Mouse (Mus musculus) lung, adult 2 months (tissue): ENCODE results near the gene Crbn. TPM values are rescaled to one million over a fixed set of nuclear protein-coding genes. Genes with fewer than 3 reads are reported as not detected.

Source experiments
- DNase-seq: peaks from one replicate; pipeline ENCODE4 v3.0.0; 2022
- H3K4me1 ChIP-seq: fragments of 200-500 bp; 2 replicates; pipeline ENCODE4 v1.6.1; 2011; ENCODE audit warnings: low read length; ENCODE audit not compliant: control insufficient read depth, insufficient read depth
- H3K4me3 ChIP-seq: fragments of 200-500 bp; replicated peaks from 2 replicates; pipeline ENCODE3; 2011; ENCODE audit warnings: low read depth, mild to moderate bottlenecking, control low read depth, low read length; ENCODE audit errors: extremely low read depth
- CTCF ChIP-seq: fragments of 200-500 bp; IDR thresholded peaks from 2 replicates; pipeline ENCODE4 v1.5.1; 2011; ENCODE audit warnings: mild to moderate bottlenecking, low read length, control low read depth; ENCODE audit not compliant: insufficient read depth
- POLR2A ChIP-seq: fragments of 200-500 bp; IDR thresholded peaks from 2 replicates; pipeline ENCODE4 v1.6.1; 2011; ENCODE audit warnings: low read depth, mild to moderate bottlenecking, control low read depth, low read length, borderline replicate concordance; ENCODE audit errors: extremely low read depth
- WGBS: fragments of 180-500 bp; shearing (Covaris S2); methylation state at CpG from one replicate; pipeline ENCODE4 v1.1.7; 2018; 5-methylcytosine and 5-hydroxymethylcytosine counted together
- polyA plus RNA-seq: library from polyadenylated mRNA; depleted of rRNA; stranded (reverse); fragments of >200 nt; gene quantifications from 2 replicates; pipeline ENCODE4 v1.2.3, GENCODE M21; 2012

Gene Crbn
- polyA plus RNA-seq, 1 experiment: 9.3 TPM

- peaks cover 7% of the 10 kb centered on the region; the same call in 1 of the 2 replicates for H3K4me1 ChIP-seq
- TF ChIP-seq CTCF (no peak), POLR2A (peak; percentile 85; the same call in 1 of the 2 replicates)
- peak within 1 kb of the TSS; percentile 95 for H3K4me3 ChIP-seq
- WGBS: 7% methylated on average over 35 of the region's 35 CpGs
- DNase-seq: peak; percentile 96
Measured at GRCm38 (mm10) chr6:106768640-106769289, 31.1 kb downstream of the Crbn start, which contains the start of gene Trnt1. Gene Trnt1, plus strand, starts transcription at chr6:106769120.

- DNase-seq: no peak
- TF ChIP-seq CTCF: no peak
- Histone ChIP-seq H3K4me3 (no peak overlapping the region), H3K4me1 (peaks cover 7% of the 10 kb centered on the region; the same call in 1 of the 2 replicates)
- 77% methylated on average over 4 of the region's 4 CpGs for WGBS
Measured at GRCm38 (mm10) chr6:106766774-106767173, 33.1 kb downstream of the Crbn start.

GRCm38 (mm10) chr6:106765892-106766291, 34.0 kb downstream of the Crbn start:
- no peak for TF ChIP-seq CTCF
- no peak for TF ChIP-seq POLR2A
- 70% methylated on average over 1 of the region's 1 CpGs for WGBS
- no peak for DNase-seq

GRCm38 (mm10) chr6:106761486-106761885, 38.4 kb downstream of the Crbn start:
- no peak for DNase-seq
- Histone ChIP-seq H3K4me3 (no peak overlapping the region), H3K4me1 (no peaks in the 10 kb centered on the region)
- no peak for TF ChIP-seq CTCF
- TF ChIP-seq POLR2A: no peak
- 70% methylated on average over 1 of the region's 1 CpGs for WGBS

More at GRCm38 (mm10) chr6:106765892-106766291, 34.0 kb downstream of the Crbn start:
- Histone ChIP-seq H3K4me1 (peaks cover 7% of the 10 kb centered on the region; the same call in 1 of the 2 replicates), H3K4me3 (no peak overlapping the region)

- no peak for TF ChIP-seq CTCF
- TF ChIP-seq POLR2A: no peak
- no peaks in the 10 kb centered on the region for H3K4me1 ChIP-seq
- WGBS: 64% methylated on average over 3 of the region's 3 CpGs
- DNase-seq: no peak
- H3K4me3 ChIP-seq: no peak overlapping the region
Measured at GRCm38 (mm10) chr6:106760473-106761218, 39.2 kb downstream of the Crbn start.

- no peaks in the 10 kb centered on the region for H3K4me1 ChIP-seq
- WGBS: 67% methylated on average over 3 of the region's 3 CpGs
- no peak for DNase-seq
- H3K4me3 ChIP-seq: no peak overlapping the region
- no peak for TF ChIP-seq CTCF
- TF ChIP-seq POLR2A: no peak
Measured at GRCm38 (mm10) chr6:106758299-106758698, 41.6 kb downstream of the Crbn start.

- no peak overlapping the region for H3K4me3 ChIP-seq
- WGBS: 71% methylated on average over 7 of the region's 7 CpGs
- TF ChIP-seq POLR2A: no peak
- no peak for TF ChIP-seq CTCF
- DNase-seq: no peak
- no peaks in the 10 kb centered on the region for H3K4me1 ChIP-seq
Measured at GRCm38 (mm10) chr6:106750291-106750690, 49.6 kb downstream of the Crbn start.

GRCm38 (mm10) chr6:106748887-106749388, 50.9 kb downstream of the Crbn start, which contains the start of gene Il5ra:
Gene Il5ra, minus strand, starts transcription at chr6:106749037.
- H3K4me1 ChIP-seq: no peaks in the 10 kb centered on the region
- no peak within 1 kb of the TSS for H3K4me3 ChIP-seq
- TF ChIP-seq POLR2A (no peak), CTCF (no peak)
- DNase-seq: no peak
- 33% methylated on average over 6 of the region's 6 CpGs for WGBS

GRCm38 (mm10) chr6:106747804-106748203, 52.1 kb downstream of the Crbn start:
- 73% methylated on average over 3 of the region's 3 CpGs for WGBS
- no peak for DNase-seq

GRCm38 (mm10) chr6:106747251-106747650, 52.6 kb downstream of the Crbn start:
- TF ChIP-seq CTCF: no peak
- no peak for TF ChIP-seq POLR2A
- 88% methylated on average over 5 of the region's 5 CpGs for WGBS
- Histone ChIP-seq H3K4me3 (no peak overlapping the region), H3K4me1 (no peaks in the 10 kb centered on the region)
- DNase-seq: no peak

More at GRCm38 (mm10) chr6:106747804-106748203, 52.1 kb downstream of the Crbn start:
- H3K4me3 ChIP-seq: no peak overlapping the region
- H3K4me1 ChIP-seq: no peaks in the 10 kb centered on the region
- TF ChIP-seq POLR2A: no peak
- no peak for TF ChIP-seq CTCF
